Mouse (Mus musculus) erythroblast, embryonic 14.5 days (primary cell): Measurements from ENCODE around the gene 1700003E16Rik. TPM values are rescaled to one million over a fixed set of nuclear protein-coding genes. Genes with fewer than 3 reads are reported as not detected.
"Not testable (repeated sequence)": the region's sequence is repeated elsewhere in the genome, so short reads cannot be mapped to it uniquely, and the experiment has no call there.

ENCODE experiments used
- H3K27me3 ChIP-seq: 2 replicates; pipeline ENCODE4 v1.6.1; 2012; ENCODE audit warnings: inconsistent platforms; ENCODE audit not compliant: control insufficient read depth
- H3K36me3 ChIP-seq: 2 replicates; pipeline ENCODE4 v1.6.1; 2012; ENCODE audit warnings: mild to moderate bottlenecking, inconsistent platforms; ENCODE audit not compliant: control insufficient read depth
- H3K4me1 ChIP-seq: 2 replicates; pipeline ENCODE4 v1.6.1; 2012; ENCODE audit warnings: inconsistent platforms; ENCODE audit not compliant: control insufficient read depth
- H3K4me3 ChIP-seq: replicated peaks from 2 replicates; pipeline ENCODE3; 2012; ENCODE audit warnings: moderate library complexity, mild to moderate bottlenecking, inconsistent platforms
- H3K9me3 ChIP-seq: 2 replicates; pipeline ENCODE4 v1.6.1; 2012; ENCODE audit warnings: low read length, inconsistent platforms, mixed read lengths; ENCODE audit not compliant: control insufficient read depth
- GATA1 ChIP-seq: IDR thresholded peaks from 2 replicates; pipeline ENCODE4 v1.6.1; 2012; ENCODE audit warnings: low read length, inconsistent platforms, mixed read lengths
- TAL1 ChIP-seq: IDR thresholded peaks from 3 replicates; pipeline ENCODE4 v1.6.1; 2012; ENCODE audit warnings: low read length, inconsistent platforms, mixed read lengths
- polyA plus RNA-seq: library from polyadenylated mRNA; stranded (reverse); fragments of >175 nt; gene quantifications from 2 replicates; pipeline ENCODE4 v1.2.3, GENCODE M21; 2012

Gene 1700003E16Rik
- polyA plus RNA-seq, 1 experiment = not detected

GRCm38 (mm10) chr6:83145805-83146204, 10.4 kb upstream of the 1700003E16Rik start:
- Histone ChIP-seq H3K27me3 (peaks cover 33% of the 10 kb centered on the region), H3K36me3 (peaks cover 7% of the 10 kb centered on the region; the same call in 1 of the 2 replicates), H3K4me1 (peaks cover 3% of the 10 kb centered on the region), H3K4me3 (no peak overlapping the region), H3K9me3 (no peaks in the 10 kb centered on the region)
- TF ChIP-seq GATA1 (no peak), TAL1 (no peak)

GRCm38 (mm10) chr6:83147280-83147679, 8.9 kb upstream of the 1700003E16Rik start:
- Histone ChIP-seq H3K9me3 (no peaks in the 10 kb centered on the region), H3K36me3 (peaks cover 10% of the 10 kb centered on the region; the same call in 1 of the 2 replicates), H3K27me3 (peaks cover 22% of the 10 kb centered on the region), H3K4me1 (peaks cover 3% of the 10 kb centered on the region), H3K4me3 (no peak overlapping the region)
- TF ChIP-seq GATA1 (no peak), TAL1 (no peak)

- TF ChIP-seq TAL1 (no peak), GATA1 (no peak)
- H3K27me3 ChIP-seq = peaks cover 43% of the 10 kb centered on the region
- no peak overlapping the region for H3K4me3 ChIP-seq
- peaks cover 14% of the 10 kb centered on the region for H3K4me1 ChIP-seq
- H3K9me3 ChIP-seq = no peaks in the 10 kb centered on the region
- peaks cover 10% of the 10 kb centered on the region; the same call in 1 of the 2 replicates for H3K36me3 ChIP-seq
These were observed 4.5 kb upstream of the 1700003E16Rik start for GRCm38 (mm10) chr6:83151721-83152120.

- no peak for TF ChIP-seq TAL1
- no peak for TF ChIP-seq GATA1
- Histone ChIP-seq H3K27me3 (peaks cover 47% of the 10 kb centered on the region), H3K36me3 (peaks cover 9% of the 10 kb centered on the region; the same call in 1 of the 2 replicates), H3K4me1 (peaks cover 14% of the 10 kb centered on the region), H3K9me3 (no peaks in the 10 kb centered on the region), H3K4me3 (no peak overlapping the region)
These were observed 3.2 kb upstream of the 1700003E16Rik start for GRCm38 (mm10) chr6:83153038-83153437.

- peaks cover 47% of the 10 kb centered on the region for H3K27me3 ChIP-seq
- TF ChIP-seq TAL1 (no peak), GATA1 (no peak)
- H3K4me3 ChIP-seq = no peak overlapping the region
- peaks cover 14% of the 10 kb centered on the region for H3K4me1 ChIP-seq
- H3K9me3 ChIP-seq = no peaks in the 10 kb centered on the region
- H3K36me3 ChIP-seq = peaks cover 7% of the 10 kb centered on the region; the same call in 1 of the 2 replicates
These were observed 2.7 kb upstream of the 1700003E16Rik start for GRCm38 (mm10) chr6:83153485-83153884.

- Histone ChIP-seq H3K9me3 (no peaks in the 10 kb centered on the region), H3K4me3 (peak overlapping the region; percentile 60), H3K36me3 (peaks cover 3% of the 10 kb centered on the region; the same call in 1 of the 2 replicates), H3K4me1 (peaks cover 14% of the 10 kb centered on the region), H3K27me3 (peaks cover 57% of the 10 kb centered on the region)
- TF ChIP-seq GATA1 = no peak
- TF ChIP-seq TAL1 = no peak
These were observed 509 bp upstream of the 1700003E16Rik start for GRCm38 (mm10) chr6:83155552-83156238.

GRCm38 (mm10) chr6:83159456-83159855, 3.3 kb downstream of the 1700003E16Rik start:
- H3K4me1 ChIP-seq = peaks cover 26% of the 10 kb centered on the region
- not testable (repeated sequence) for H3K4me3 ChIP-seq, H3K36me3 ChIP-seq, H3K9me3 ChIP-seq
- peaks cover 74% of the 10 kb centered on the region for H3K27me3 ChIP-seq

- Histone ChIP-seq H3K9me3 (peaks cover 7% of the 10 kb centered on the region; the same call in 1 of the 2 replicates), H3K4me1 (peaks cover 28% of the 10 kb centered on the region), H3K36me3 (no peaks in the 10 kb centered on the region), H3K4me3 (no peak overlapping the region), H3K27me3 (peaks cover 55% of the 10 kb centered on the region)
- no peak for TF ChIP-seq TAL1
- TF ChIP-seq GATA1 = no peak
These were observed 5.2 kb downstream of the 1700003E16Rik start for GRCm38 (mm10) chr6:83161442-83161841.

DNA sequence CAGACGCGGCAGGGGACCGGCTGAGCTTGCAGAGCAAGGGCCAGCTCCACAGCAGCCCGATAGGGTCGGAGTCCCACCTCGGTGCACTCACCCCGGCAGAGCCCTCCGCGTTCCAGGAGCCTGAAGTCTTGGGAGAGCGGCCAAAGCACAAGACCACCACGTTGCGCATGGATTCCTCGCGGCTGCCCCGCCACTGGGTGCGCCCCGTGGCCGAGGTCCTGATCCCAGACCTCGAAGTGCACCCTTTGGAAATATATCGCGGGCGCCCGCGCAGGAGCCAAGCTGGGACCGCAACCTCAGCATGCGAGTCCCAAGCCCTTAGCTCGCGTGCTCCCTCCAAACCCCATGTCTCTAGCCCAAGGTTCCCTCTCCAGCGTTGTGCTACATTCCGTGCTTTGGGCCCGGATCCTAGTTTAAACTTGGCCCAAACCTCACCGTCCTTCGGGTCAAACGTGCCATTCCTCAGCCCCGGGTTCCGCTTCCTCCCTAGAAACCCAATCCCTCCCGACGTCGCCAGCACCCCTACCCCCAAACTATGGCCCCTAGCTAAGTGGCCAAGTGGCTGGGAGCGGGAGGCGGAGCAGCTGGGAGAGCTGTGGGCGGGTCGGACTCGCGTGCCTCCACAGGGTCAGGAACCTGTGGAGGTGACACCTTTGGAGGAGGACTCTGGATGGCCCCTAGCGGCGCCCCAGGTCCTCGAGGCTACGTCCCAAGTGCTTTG, 5.9 kb downstream of the 1700003E16Rik start:
- H3K4me3 ChIP-seq = peak overlapping the region; percentile 39

More for the DNA sequence above, 5.9 kb downstream of the 1700003E16Rik start:
- Histone ChIP-seq H3K36me3 (no peaks in the 10 kb centered on the region), H3K27me3 (peaks cover 50% of the 10 kb centered on the region), H3K9me3 (peaks cover 7% of the 10 kb centered on the region; the same call in 1 of the 2 replicates), H3K4me1 (peaks cover 30% of the 10 kb centered on the region)
- TF ChIP-seq GATA1 = no peak
- no peak for TF ChIP-seq TAL1
